Mouse (Mus musculus): ENCODE results near the gene Crx.

Crx gene

DNA sequence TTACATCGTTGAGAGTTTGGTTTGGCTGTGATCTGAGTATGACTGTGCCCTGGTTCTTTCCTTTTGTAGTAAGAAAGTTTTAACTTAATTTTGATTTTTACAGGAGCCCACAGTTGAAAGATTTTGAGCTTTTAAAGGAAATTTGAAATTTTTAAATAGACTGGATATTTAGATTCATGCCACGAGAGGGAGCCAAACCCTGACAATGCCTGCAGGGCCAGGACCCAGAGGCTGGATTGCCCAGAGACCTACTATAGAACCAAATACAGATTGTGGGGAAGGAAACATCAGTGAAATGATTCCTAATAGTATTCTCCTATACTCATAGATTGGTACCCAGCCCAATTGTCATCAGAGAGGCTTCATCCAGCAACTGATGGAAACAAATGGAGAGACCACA lies 20.1 kb downstream of the Crx start:
- DNase-seq (ENCODE audit: low spot score in 2 of 2): no peak

DNA sequence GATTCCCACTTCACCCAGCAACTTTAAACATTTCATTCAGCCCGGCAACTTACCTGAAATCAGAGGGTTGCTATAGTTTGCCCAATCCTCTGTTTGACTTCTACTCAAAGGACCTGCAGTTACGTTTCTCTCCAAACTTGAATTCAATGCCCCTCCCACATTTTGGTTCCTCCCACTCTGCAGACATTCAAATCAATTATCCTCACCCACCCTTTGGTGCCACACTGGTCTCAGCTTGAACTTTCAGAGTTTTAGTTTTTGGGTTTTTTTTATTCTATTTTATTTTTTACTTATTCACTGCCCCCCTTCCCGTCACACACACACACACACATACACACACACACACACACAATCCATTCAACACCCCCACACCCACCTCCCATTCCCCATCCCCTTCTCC lies 40.2 kb downstream of the Crx start, which contains the start of gene Obox6:
Gene Obox6 (minus strand): TSS at position 101 of the 400 bp plus-strand sequence.
- no peak for DNase-seq (ENCODE audit: low spot score in 2 of 2)
